Mouse (Mus musculus): ENCODE measurements at regions not wholly inside any gene's neighbourhood (a gene's known extent, or its start where the extent isn't known, plus 50 kb on each side); places are given as distances from the start of the nearest gene placed in this dataset.

DNA sequence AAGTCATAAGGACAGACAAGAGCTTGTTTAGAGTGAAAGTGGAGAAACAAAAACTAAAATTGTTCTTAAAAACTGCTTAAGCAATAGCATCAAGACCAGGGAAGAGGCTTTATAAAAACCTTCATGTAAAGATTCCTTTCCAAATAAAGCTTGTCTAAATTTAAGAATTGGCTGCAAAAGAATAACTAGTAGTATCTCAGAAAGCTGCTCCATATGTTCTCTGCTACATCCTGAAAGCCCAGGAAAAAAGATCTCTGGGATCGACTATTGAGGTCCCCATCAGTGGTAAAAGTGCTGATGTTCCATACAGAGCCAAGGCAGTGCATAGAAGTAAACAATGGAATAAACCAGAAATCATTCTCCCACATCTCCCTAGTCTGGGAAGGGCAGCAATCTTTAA, 281.2 kb upstream of the Cypt12 start:
- DNase-seq (ENCODE audit: low read depth): no peak
- TF ChIP-seq CTCF (IDR thresholded peaks at IDR 0.05; ENCODE audit: borderline replicate concordance, extremely low read depth, insufficient read depth, insufficient read length): no peak
- no peak for TF ChIP-seq POLR2A (IDR thresholded peaks at IDR 0.05; ENCODE audit: borderline replicate concordance, extremely low read depth, insufficient read depth, insufficient read length, poor library complexity, severe bottlenecking)

DNA sequence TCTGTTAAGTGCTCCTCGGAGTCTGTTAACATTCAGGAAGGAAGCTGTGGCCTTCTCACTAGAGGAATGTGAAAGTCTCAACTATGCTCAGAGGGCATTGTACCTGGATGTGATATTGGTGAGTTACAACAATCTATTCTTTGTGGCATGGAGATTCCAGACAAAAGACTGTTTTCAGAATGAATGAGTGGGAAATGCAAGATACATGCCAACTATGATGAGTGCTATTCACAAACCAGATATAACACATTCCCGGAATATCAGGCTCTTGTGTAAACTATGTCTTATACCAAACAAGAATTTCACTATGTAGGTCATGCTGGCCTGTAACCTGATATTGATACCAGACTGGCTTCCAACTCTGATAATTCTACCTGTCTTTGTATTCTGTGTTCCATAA, 279.4 kb upstream of the Cypt12 start:
- TF ChIP-seq POLR2A (IDR thresholded peaks at IDR 0.05; ENCODE audit: borderline replicate concordance, extremely low read depth, insufficient read depth, insufficient read length, poor library complexity, severe bottlenecking): no peak
- no peak for TF ChIP-seq CTCF (IDR thresholded peaks at IDR 0.05; ENCODE audit: borderline replicate concordance, extremely low read depth, insufficient read depth, insufficient read length)
- no peak for DNase-seq (ENCODE audit: low read depth)

All from brain, embryonic 14.5 days (tissue).